Mouse (Mus musculus): ENCODE results near the gene Vmn2r33.
"Not testable (repeated sequence)": the region's sequence is repeated elsewhere in the genome, so short reads cannot be mapped to it uniquely, and the experiment has no call there.

Vmn2r33 gene

GRCm38 (mm10) chr7:7566686-7567085, at the start of gene Vmn2r33:
Gene Vmn2r33, minus strand, starts transcription at chr7:7566786.
- not testable (repeated sequence) for DNase-seq (ENCODE audit: low read depth)

Data from NIH3T3 (cell line).